Mouse (Mus musculus) forebrain, embryonic 14.5 days (tissue): ENCODE measurements around the gene Ring1. TPM values are rescaled to one million over a fixed set of nuclear protein-coding genes. Genes with fewer than 3 reads are reported as not detected.

ENCODE experiments used
- ATAC-seq: fragments of 200-750 bp; cut with Nextera tagmentation; 2 replicates; pipeline ENCODE4 v1.8.0; 2017; ENCODE audit warnings: mild to moderate bottlenecking, moderate library complexity
- DNase-seq: peaks from one replicate; pipeline ENCODE4 v3.0.0-alpha.2; 2015; ENCODE audit warnings: low spot score
- H3K27ac ChIP-seq: fragments of 300-500 bp; sonication (generic); 2 replicates; pipeline ENCODE4 v1.5.1; 2014; ENCODE audit warnings: low read depth, mild to moderate bottlenecking, control low read depth, low read length, moderate library complexity
- H3K27me3 ChIP-seq: fragments of 300-500 bp; sonication (generic); replicated peaks from 2 replicates; pipeline ENCODE4 v1.6.1; 2014; ENCODE audit warnings: low read length, control low read depth, mixed read lengths; ENCODE audit not compliant: control insufficient read depth, insufficient read depth
- H3K36me3 ChIP-seq: fragments of 300-500 bp; sonication (generic); 2 replicates; pipeline ENCODE4 v1.6.1; 2014; ENCODE audit warnings: low read length, control low read depth; ENCODE audit not compliant: control insufficient read depth, insufficient read depth
- H3K4me1 ChIP-seq: fragments of 300-500 bp; sonication (generic); 2 replicates; pipeline ENCODE4 v1.6.1; 2014; ENCODE audit warnings: antibody characterized with exemption, low read length, control low read depth; ENCODE audit not compliant: control insufficient read depth, insufficient read depth
- H3K4me2 ChIP-seq: fragments of 300-500 bp; sonication (generic); 2 replicates; pipeline ENCODE4 v1.6.1; 2014; ENCODE audit warnings: mild to moderate bottlenecking, control low read depth, low read length
- H3K4me3 ChIP-seq: fragments of 300-500 bp; sonication (generic); 2 replicates; pipeline ENCODE4 v1.5.1; 2014; ENCODE audit warnings: low read depth, low read length, control low read depth
- H3K9ac ChIP-seq: fragments of 300-500 bp; sonication (generic); 2 replicates; pipeline ENCODE4 v1.6.1; 2014; ENCODE audit warnings: mild to moderate bottlenecking, low read length, control low read depth, moderate library complexity
- H3K9me3 ChIP-seq: fragments of 300-500 bp; sonication (generic); replicated peaks from 2 replicates; pipeline ENCODE4 v1.6.1; 2016; ENCODE audit warnings: low read length, control low read depth, mixed read lengths; ENCODE audit not compliant: control insufficient read depth
- WGBS: fragments of 180-500 bp; shearing (Covaris S2); extraction: QIAGEN DNeasy Blood & Tissue Kit; methylation state at CpG from one replicate; pipeline ENCODE4 v1.1.7; 2014; 5-methylcytosine and 5-hydroxymethylcytosine counted together
- polyA plus RNA-seq: library from polyadenylated mRNA; unstranded; fragments of >200 nt; fragmentation: Nextera tagmentation; extraction: Ambion mirVana; gene quantifications from 2 replicates; pipeline ENCODE4 v1.2.1, GENCODE M21; 2014

Ring1 gene
- polyA plus RNA-seq, 1 experiment from 2014 or later, result 6.7 TPM

- Histone ChIP-seq H3K27me3 (no peaks in the 10 kb centered on the region), H3K4me2 (peak overlapping the region; percentile 95), H3K4me3 (peak overlapping the region; percentile 76), H3K27ac (peak overlapping the region; percentile 98), H3K36me3 (peaks cover 46% of the 10 kb centered on the region), H3K9me3 (no peaks in the 10 kb centered on the region), H3K9ac (peak overlapping the region; percentile 97), H3K4me1 (peaks cover 29% of the 10 kb centered on the region)
- WGBS, result under 1% methylated on average over 50 of the region's 57 CpGs
- peak; percentile 73 for DNase-seq
- peak; percentile 16 for ATAC-seq
These were observed 628 bp upstream of the Ring1 start for GRCm38 (mm10) chr17:34024861-34025755.

GRCm38 (mm10) chr17:34023678-34024077 lies 802 bp downstream of the Ring1 start:
- DNase-seq, result no peak
- H3K9ac ChIP-seq, result peak overlapping the region; percentile 97
- no peak for ATAC-seq
- H3K4me2 ChIP-seq, result peak overlapping the region; percentile 95
- H3K27ac ChIP-seq, result peak overlapping the region; percentile 98
- H3K27me3 ChIP-seq, result no peaks in the 10 kb centered on the region
- no peaks in the 10 kb centered on the region for H3K9me3 ChIP-seq
- WGBS, result 65% methylated on average over 9 of the region's 9 CpGs
- H3K36me3 ChIP-seq, result peaks cover 32% of the 10 kb centered on the region
- H3K4me1 ChIP-seq, result peaks cover 25% of the 10 kb centered on the region
- H3K4me3 ChIP-seq, result peak overlapping the region; percentile 76

DNA sequence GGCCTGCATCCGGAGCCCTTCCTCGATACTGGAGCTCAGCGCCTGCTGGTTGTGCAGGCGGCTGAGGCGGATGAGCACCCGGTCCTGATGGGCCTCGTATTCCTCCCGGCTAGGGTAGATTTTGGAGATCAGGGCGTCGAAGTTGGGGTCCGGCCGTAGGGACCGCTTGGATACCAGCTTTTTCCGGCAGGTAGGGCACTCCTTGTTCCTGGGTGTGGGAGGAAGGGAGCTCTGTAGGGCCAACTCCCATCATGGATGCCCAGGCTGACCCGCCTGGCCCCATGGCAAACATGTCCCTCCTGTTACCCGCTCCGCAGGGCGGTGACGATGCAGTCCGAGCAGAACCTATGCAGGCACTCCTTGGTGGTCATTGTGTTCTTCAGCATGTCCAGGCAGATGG lies 1.5 kb downstream of the Ring1 start:
- 97% methylated on average over 20 of the region's 20 CpGs for WGBS
- H3K27ac ChIP-seq, result no peak overlapping the region
- peaks cover 18% of the 10 kb centered on the region for H3K4me1 ChIP-seq
- H3K9ac ChIP-seq, result no peak overlapping the region
- no peak for ATAC-seq
- H3K27me3 ChIP-seq, result no peaks in the 10 kb centered on the region
- no peaks in the 10 kb centered on the region for H3K9me3 ChIP-seq
- peaks cover 26% of the 10 kb centered on the region for H3K36me3 ChIP-seq
- H3K4me2 ChIP-seq, result no peak overlapping the region
- no peak for DNase-seq
- no peak overlapping the region for H3K4me3 ChIP-seq

- Histone ChIP-seq H3K9me3 (no peaks in the 10 kb centered on the region), H3K4me2 (no peak overlapping the region), H3K9ac (no peak overlapping the region), H3K4me3 (no peak overlapping the region), H3K27ac (no peak overlapping the region), H3K4me1 (peaks cover 18% of the 10 kb centered on the region), H3K36me3 (peaks cover 26% of the 10 kb centered on the region), H3K27me3 (no peaks in the 10 kb centered on the region)
- 97% methylated on average over 14 of the region's 14 CpGs for WGBS
- ATAC-seq (no peak), DNase-seq (no peak)
These were observed 2.1 kb downstream of the Ring1 start for GRCm38 (mm10) chr17:34022414-34022783.

DNA sequence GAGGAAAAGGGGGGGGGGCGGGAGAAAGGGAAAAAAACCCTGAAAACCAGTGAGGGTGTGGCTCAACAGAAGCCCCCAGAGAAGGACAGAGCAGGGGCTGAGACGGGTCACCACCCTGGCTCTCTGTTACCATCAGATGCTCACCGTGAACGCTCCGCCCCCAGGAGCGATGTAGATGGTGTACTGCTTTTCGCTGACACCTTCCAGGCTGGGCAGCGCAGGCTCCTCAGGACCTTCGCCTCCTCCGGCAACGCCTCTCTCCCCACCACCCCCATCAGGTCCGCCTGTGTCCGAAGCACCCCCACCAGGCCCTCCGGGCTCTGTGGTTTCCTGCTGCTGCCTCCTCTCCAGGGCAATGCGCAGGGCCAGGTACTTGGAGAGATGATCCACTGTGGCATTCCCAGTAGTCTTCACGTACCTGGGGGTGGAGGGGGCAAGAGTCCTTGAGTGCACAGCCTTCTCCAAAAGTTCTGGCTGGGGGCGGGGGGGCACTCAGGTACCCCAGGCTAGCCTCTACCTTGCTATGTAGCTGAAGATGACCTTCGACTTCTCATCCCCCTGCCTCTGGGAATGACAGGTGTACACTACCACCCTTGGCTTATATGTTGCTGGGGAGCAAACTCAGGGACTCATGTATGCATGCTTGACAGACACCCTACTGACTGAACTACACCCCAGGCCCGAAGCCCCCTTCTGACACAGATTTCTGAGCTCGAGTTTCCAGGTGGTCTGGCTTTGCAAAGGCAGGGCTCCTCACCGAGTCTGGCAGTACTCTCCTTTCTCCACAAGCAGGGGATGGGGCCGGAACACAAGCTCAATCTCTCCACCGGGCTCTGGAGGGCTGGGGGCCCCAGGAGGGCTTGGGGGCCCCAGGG lies 2.7 kb downstream of the Ring1 start:
- H3K27me3 ChIP-seq, result no peaks in the 10 kb centered on the region
- no peak overlapping the region for H3K4me2 ChIP-seq
- no peak overlapping the region for H3K9ac ChIP-seq
- H3K4me1 ChIP-seq, result peaks cover 14% of the 10 kb centered on the region
- WGBS, result 95% methylated on average over 23 of the region's 23 CpGs
- H3K9me3 ChIP-seq, result no peaks in the 10 kb centered on the region
- H3K36me3 ChIP-seq, result peaks cover 26% of the 10 kb centered on the region
- no peak overlapping the region for H3K27ac ChIP-seq
- H3K4me3 ChIP-seq, result no peak overlapping the region
- DNase-seq (no peak), ATAC-seq (no peak)

DNA sequence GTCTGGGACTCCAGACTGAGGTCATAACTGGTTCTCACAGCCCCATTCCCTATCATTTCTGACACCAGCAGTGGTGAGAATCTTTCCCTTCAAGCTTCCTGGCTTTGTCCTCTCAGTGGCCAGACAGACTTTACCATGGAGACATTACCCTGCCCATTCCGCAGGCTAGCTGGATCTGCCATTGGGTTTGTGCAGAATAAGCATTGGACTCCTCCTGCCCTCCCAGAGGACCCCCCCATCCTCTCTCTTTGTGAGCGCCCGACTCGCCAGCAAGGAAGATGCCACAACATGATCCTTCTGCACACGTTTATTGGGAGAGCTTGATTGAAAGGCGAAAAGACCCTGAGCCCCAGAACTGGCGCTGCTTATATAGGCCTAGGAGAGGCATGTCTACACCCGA lies 11.0 kb downstream of the Ring1 start:
- H3K4me1 ChIP-seq, result no peaks in the 10 kb centered on the region
- no peak for ATAC-seq
- H3K27ac ChIP-seq, result no peak overlapping the region
- no peak overlapping the region for H3K4me2 ChIP-seq
- WGBS, result over 99% methylated on average over 8 of the region's 8 CpGs
- H3K4me3 ChIP-seq, result no peak overlapping the region
- no peaks in the 10 kb centered on the region for H3K36me3 ChIP-seq
- no peak overlapping the region for H3K9ac ChIP-seq
- no peaks in the 10 kb centered on the region for H3K27me3 ChIP-seq
- H3K9me3 ChIP-seq, result peaks cover 2% of the 10 kb centered on the region; the same call in 1 of the 2 replicates
- no peak for DNase-seq

GRCm38 (mm10) chr17:34010156-34010555 lies 14.3 kb downstream of the Ring1 start:
- no peak overlapping the region for H3K4me3 ChIP-seq
- 81% methylated on average over 5 of the region's 5 CpGs for WGBS
- H3K4me1 ChIP-seq, result no peaks in the 10 kb centered on the region
- no peak overlapping the region for H3K27ac ChIP-seq
- no peak overlapping the region for H3K9ac ChIP-seq
- no peak overlapping the region for H3K4me2 ChIP-seq
- H3K27me3 ChIP-seq, result no peaks in the 10 kb centered on the region
- H3K9me3 ChIP-seq, result no peaks in the 10 kb centered on the region; the same call in 1 of the 2 replicates
- ATAC-seq (no peak), DNase-seq (no peak)
- H3K36me3 ChIP-seq, result no peaks in the 10 kb centered on the region

DNA sequence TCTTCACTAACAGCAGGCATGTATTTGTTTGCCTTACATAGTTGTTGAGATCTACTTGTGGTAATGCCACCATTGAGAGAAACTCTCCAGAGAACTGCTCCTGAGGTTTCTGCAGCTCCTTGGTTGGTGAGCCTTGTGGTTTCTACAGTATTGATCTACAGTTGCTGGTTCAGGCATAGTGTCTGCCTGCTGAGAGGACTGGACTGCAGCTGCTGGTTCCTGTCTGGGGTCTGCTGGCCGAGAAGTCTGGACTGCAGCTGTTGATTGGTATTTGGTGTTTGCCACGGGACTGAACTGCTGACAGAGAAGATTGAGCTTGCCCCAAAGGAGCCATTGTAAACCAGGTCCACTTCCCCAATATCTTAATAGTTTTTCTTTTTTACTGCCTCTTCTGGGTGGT lies 17.9 kb downstream of the Ring1 start:
- Histone ChIP-seq H3K27ac (no peak overlapping the region), H3K36me3 (no peaks in the 10 kb centered on the region), H3K4me2 (no peak overlapping the region), H3K9ac (no peak overlapping the region), H3K4me1 (no peaks in the 10 kb centered on the region), H3K4me3 (no peak overlapping the region), H3K9me3 (no peaks in the 10 kb centered on the region), H3K27me3 (no peaks in the 10 kb centered on the region)
- DNase-seq, result no peak
- 66% methylated on average over 2 of the region's 2 CpGs for WGBS
- ATAC-seq, result no peak
